Mouse (Mus musculus): ENCODE results near the gene Fcgr2b. TPM values are rescaled to one million over a fixed set of nuclear protein-coding genes. Genes with fewer than 3 reads are reported as not detected.
"Not testable (repeated sequence)": the region's sequence is repeated elsewhere in the genome, so short reads cannot be mapped to it uniquely, and the experiment has no call there.

Fcgr2b gene
- polyA plus RNA-seq, 1 experiment from 2014 or later = 0.76 TPM

DNA sequence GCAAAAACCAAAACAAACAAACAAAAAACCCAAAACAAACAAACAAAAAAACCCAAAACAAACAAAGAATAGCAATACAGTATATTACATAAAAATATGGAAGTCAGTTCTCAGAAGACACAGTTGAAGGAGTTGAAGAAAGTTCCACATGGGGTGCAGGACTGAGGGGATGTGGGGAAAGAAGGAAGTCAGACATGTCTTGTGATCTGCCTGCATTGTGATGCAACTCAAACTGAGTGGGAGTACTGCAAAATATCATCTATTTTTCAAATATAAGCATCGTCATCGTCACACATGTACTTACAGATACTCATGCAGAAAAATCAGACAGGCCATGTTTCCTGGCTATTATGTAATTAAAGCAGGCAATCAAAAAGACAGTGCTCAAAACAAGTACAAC lies 23.2 kb downstream of the Fcgr2b start:
- WGBS = 87% methylated on average over 2 of the region's 2 CpGs
- Histone ChIP-seq H3K9me3 (no peaks in the 10 kb centered on the region), H3K36me3 (no peaks in the 10 kb centered on the region), H3K9ac (no peak overlapping the region), H3K27me3 (replicated peaks) (no peaks in the 10 kb centered on the region), H3K27ac (replicated peaks) (no peak overlapping the region), H3K4me1 (no peaks in the 10 kb centered on the region), H3K4me2 (no peak overlapping the region), H3K4me3 (no peak overlapping the region)
- no peak for ATAC-seq (ENCODE audit: extremely low read depth, insufficient number of reproducible peaks, low FRiP score, low TSS enrichment)

DNA sequence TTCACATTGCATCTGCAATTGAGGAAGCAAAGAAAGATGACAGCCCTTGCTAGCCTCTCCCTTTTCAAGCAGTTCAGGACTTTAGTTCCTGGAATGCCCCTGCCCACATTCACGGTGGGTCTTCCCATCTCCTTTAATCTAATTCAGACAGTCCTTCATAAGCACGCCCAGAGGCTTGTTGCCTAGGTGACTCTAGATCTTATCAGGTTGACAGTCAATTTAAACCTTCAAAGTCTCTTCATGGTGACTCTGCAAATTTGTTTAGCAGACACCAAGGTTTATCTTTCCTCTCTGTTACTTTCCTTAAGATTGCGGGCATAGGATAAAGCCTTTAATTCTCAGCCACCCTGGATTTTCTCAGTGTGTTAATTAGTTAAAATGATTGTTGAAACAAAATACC lies 25.6 kb downstream of the Fcgr2b start:
- Histone ChIP-seq H3K9me3 (0 out of 2 replicates have a peak, but pooled peaks cover 4% of the 10 kb centered on the region), H3K4me3 (no peak overlapping the region), H3K27ac (replicated peaks) (no peak overlapping the region), H3K36me3 (no peaks in the 10 kb centered on the region), H3K9ac (no peak overlapping the region), H3K4me1 (no peaks in the 10 kb centered on the region), H3K4me2 (no peak overlapping the region), H3K27me3 (replicated peaks) (no peaks in the 10 kb centered on the region)
- WGBS = 40% methylated on average over 3 of the region's 3 CpGs
- ATAC-seq (ENCODE audit: extremely low read depth, insufficient number of reproducible peaks, low FRiP score, low TSS enrichment) = no peak

DNA sequence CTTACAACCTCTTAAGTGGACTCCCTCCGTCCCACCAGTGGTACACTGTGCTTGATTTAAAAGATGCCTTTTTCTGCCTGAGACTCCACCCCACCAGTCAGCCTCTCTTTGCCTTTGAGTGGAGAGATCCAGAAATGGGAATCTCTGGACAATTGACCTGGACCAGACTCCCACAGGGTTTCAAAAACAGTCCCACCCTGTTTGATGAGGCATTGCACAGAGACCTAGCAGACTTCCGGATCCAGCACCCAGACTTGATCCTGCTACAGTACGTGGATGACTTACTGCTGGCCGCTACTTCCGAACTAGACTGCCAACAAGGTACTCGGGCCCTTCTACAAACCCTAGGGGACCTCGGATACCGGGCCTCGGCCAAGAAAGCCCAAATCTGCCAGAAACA lies 31.4 kb downstream of the Fcgr2b start:
- not testable (repeated sequence) for H3K4me2 ChIP-seq; H3K36me3 ChIP-seq; H3K27me3 ChIP-seq (replicated peaks); H3K27ac ChIP-seq (replicated peaks); ATAC-seq (ENCODE audit: extremely low read depth, insufficient number of reproducible peaks, low FRiP score, low TSS enrichment); H3K4me1 ChIP-seq; H3K4me3 ChIP-seq; H3K9ac ChIP-seq
- WGBS = 65% methylated on average over 5 of the region's 9 CpGs
- peaks cover 15% of the 10 kb centered on the region; the same call in 1 of the 2 replicates for H3K9me3 ChIP-seq

DNA sequence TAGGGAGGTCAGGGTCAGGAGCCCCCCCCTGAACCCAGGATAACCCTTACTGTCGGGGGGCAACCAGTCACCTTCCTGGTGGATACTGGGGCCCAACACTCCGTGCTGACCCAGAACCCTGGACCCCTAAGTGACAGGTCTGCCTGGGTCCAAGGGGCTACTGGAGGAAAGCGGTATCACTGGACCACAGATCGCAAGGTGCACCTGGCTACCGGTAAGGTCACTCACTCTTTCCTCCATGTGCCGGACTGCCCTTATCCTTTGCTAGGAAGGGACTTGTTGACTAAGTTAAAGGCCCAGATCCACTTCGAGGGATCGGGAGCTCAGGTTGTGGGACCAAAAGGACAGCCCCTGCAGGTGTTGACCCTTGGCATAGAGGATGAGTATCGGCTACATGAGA lies 32.2 kb downstream of the Fcgr2b start:
- H3K9ac ChIP-seq; H3K36me3 ChIP-seq; H3K27me3 ChIP-seq (replicated peaks); H3K4me1 ChIP-seq; H3K27ac ChIP-seq (replicated peaks); H3K4me3 ChIP-seq; ATAC-seq (ENCODE audit: extremely low read depth, insufficient number of reproducible peaks, low FRiP score, low TSS enrichment); H3K4me2 ChIP-seq: not testable (repeated sequence)
- 89% methylated on average over 9 of the region's 9 CpGs for WGBS
- peaks cover 15% of the 10 kb centered on the region; the same call in 1 of the 2 replicates for H3K9me3 ChIP-seq

DNA sequence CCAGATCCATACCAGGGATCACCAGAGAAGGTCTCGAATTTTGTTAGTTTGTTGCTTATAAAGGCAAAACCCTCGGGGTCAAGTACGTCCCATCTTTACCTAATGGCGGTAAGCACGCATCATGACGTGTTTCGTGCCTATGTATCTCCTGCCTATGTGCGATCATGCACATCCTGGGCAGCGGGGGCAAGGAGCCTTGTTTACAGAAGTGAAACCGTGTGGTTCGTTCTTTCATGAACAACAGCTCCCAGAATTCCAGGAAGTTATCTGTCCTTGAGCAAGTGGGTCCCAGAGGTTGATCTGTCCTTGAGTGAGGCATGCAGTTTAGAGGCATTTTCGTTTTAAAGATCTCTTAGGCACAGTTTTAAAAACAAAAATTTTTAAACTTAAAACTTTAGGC lies 37.1 kb downstream of the Fcgr2b start:
- H3K4me1 ChIP-seq = no peaks in the 10 kb centered on the region
- no peak overlapping the region for H3K9ac ChIP-seq
- H3K36me3 ChIP-seq = no peaks in the 10 kb centered on the region
- no peak overlapping the region for H3K4me3 ChIP-seq
- 81% methylated on average over 12 of the region's 12 CpGs for WGBS
- H3K9me3 ChIP-seq = peaks cover 15% of the 10 kb centered on the region; the same call in 1 of the 2 replicates
- H3K27me3 ChIP-seq (replicated peaks) = no peaks in the 10 kb centered on the region
- no peak for ATAC-seq (ENCODE audit: extremely low read depth, insufficient number of reproducible peaks, low FRiP score, low TSS enrichment)
- no peak overlapping the region for H3K27ac ChIP-seq (replicated peaks)
- no peak overlapping the region for H3K4me2 ChIP-seq

DNA sequence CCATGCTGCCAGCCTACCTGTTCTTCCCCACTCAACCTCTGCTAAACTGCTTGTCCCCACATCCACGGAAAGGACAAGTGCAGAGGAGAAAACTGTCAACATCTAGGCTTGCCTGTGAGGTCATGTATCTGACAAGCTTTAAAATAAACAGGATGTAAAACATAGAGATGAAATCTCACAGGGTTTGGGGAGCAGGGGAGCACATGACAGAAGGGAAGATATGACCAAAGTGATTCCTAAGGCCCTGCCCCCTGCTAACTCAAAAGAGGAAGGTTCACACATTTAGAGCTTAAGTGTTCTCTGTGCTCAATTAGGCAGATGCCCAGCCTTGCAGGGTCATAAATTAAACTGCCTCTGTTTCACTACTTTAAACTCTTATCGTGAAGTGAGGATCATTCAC lies 42.0 kb downstream of the Fcgr2b start:
- no peak overlapping the region for H3K4me2 ChIP-seq
- H3K27ac ChIP-seq (replicated peaks) = no peak overlapping the region
- no peaks in the 10 kb centered on the region for H3K27me3 ChIP-seq (replicated peaks)
- 64% methylated on average over 2 of the region's 2 CpGs for WGBS
- H3K36me3 ChIP-seq = no peaks in the 10 kb centered on the region
- H3K4me1 ChIP-seq = no peaks in the 10 kb centered on the region
- 0 out of 2 replicates have a peak, but pooled peaks cover 5% of the 10 kb centered on the region for H3K9me3 ChIP-seq
- ATAC-seq (ENCODE audit: extremely low read depth, insufficient number of reproducible peaks, low FRiP score, low TSS enrichment) = no peak
- no peak overlapping the region for H3K9ac ChIP-seq
- H3K4me3 ChIP-seq = no peak overlapping the region

DNA sequence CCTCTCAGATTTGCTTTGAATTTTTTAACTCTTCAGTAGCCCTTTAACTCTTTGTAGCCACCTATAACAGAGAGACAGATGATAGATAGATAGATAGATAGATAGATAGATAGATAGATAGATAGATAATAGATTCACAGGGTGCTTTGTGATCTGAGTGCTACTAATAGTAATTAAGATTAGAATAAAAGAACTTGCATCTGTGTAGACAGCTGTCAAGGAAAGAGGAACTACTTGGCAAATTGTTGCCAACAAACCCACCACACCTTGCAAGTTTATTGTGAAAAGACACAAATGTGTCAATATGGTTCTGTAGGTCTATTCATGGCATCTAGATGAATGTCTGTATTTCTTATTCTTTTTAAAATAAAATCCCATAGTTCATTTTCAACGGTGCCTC lies 42.4 kb downstream of the Fcgr2b start:
- Histone ChIP-seq H3K27ac (replicated peaks) (no peak overlapping the region), H3K36me3 (no peaks in the 10 kb centered on the region), H3K4me2 (no peak overlapping the region), H3K9me3 (0 out of 2 replicates have a peak, but pooled peaks cover 5% of the 10 kb centered on the region), H3K4me1 (no peaks in the 10 kb centered on the region), H3K27me3 (replicated peaks) (no peaks in the 10 kb centered on the region), H3K4me3 (no peak overlapping the region), H3K9ac (no peak overlapping the region)
- no peak for ATAC-seq (ENCODE audit: extremely low read depth, insufficient number of reproducible peaks, low FRiP score, low TSS enrichment)
- 78% methylated on average over 1 of the region's 1 CpGs for WGBS

DNA sequence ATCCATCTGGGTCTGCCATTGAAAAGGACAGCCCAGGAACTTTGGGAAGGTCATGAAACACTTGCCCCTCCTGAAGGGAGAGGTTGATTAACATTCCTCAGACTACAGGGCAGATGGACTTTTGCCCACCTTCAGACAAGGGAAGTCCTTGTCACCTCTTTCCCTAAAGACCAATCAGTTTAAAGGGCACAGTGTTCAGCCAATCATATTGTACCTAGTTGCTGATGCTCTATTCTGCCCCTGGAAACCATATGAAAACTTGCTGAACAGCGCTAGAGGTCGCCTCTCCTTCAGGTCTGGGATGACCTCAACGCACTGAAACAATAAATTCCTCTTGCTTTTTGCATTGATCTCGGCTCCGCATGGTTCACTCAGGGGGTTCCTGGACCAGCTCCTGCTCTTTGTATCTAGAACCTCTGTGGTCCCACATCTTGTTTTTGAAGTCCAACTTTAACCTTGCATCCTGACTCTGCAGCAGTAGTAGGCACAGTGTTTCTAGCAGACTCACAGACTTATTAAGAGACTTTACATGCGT lies 42.9 kb downstream of the Fcgr2b start:
- Histone ChIP-seq H3K4me1 (no peaks in the 10 kb centered on the region), H3K4me2 (no peak overlapping the region), H3K27me3 (replicated peaks) (no peaks in the 10 kb centered on the region), H3K36me3 (no peaks in the 10 kb centered on the region), H3K9me3 (0 out of 2 replicates have a peak, but pooled peaks cover 5% of the 10 kb centered on the region), H3K4me3 (no peak overlapping the region), H3K9ac (no peak overlapping the region), H3K27ac (replicated peaks) (no peak overlapping the region)
- ATAC-seq (ENCODE audit: extremely low read depth, insufficient number of reproducible peaks, low FRiP score, low TSS enrichment) = no peak
- 76% methylated on average over 6 of the region's 6 CpGs for WGBS

DNA sequence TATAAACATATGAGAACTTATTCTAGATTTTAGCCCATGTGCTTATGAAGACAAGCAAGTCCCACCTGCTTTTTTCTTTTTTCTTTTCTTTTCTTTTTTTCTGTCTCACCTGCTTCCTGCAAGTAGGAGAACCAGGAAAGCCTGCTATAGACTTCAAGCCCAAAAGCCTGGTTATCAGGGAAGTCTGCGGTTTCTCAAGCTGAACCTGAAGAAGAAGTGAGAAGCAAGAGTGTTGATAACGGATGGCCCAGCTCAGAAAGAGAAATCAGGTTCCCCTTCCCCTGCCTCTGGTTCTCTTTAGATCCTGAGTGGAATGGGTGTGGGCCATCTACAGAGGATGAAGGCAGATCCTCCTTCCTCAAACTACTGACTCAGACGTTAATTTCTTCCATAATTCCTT lies 44.3 kb downstream of the Fcgr2b start:
- Histone ChIP-seq H3K9ac (no peak overlapping the region), H3K36me3 (no peaks in the 10 kb centered on the region), H3K27ac (replicated peaks) (no peak overlapping the region), H3K4me2 (no peak overlapping the region), H3K4me3 (no peak overlapping the region), H3K27me3 (replicated peaks) (no peaks in the 10 kb centered on the region), H3K9me3 (0 out of 2 replicates have a peak, but pooled peaks cover 5% of the 10 kb centered on the region), H3K4me1 (no peaks in the 10 kb centered on the region)
- 63% methylated on average over 3 of the region's 3 CpGs for WGBS
- ATAC-seq (ENCODE audit: extremely low read depth, insufficient number of reproducible peaks, low FRiP score, low TSS enrichment) = no peak

DNA sequence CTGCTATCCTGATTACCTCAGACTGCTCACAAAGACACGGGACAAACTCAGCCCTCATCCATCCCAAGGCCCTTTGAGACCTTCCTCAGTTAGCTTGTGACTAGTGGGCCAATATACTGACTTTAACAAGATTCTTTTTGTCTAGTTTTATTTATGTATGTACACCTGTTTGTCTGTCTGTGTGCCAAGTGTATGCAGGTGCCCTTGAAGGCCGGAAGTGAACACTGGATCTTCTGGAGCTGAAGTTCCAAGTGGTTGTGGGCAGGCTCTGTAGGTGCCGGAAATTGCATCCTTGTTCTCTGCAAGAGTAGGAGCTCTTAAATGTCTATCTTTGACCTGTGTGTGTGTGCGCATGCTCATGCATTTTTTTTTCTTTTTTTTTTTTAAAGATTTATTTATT lies 47.1 kb downstream of the Fcgr2b start:
- no peaks in the 10 kb centered on the region for H3K4me1 ChIP-seq
- H3K4me3 ChIP-seq = no peak overlapping the region
- H3K36me3 ChIP-seq = no peaks in the 10 kb centered on the region
- H3K9me3 ChIP-seq = no peaks in the 10 kb centered on the region
- WGBS = 75% methylated on average over 4 of the region's 4 CpGs
- no peak overlapping the region for H3K9ac ChIP-seq
- no peaks in the 10 kb centered on the region for H3K27me3 ChIP-seq (replicated peaks)
- no peak overlapping the region for H3K27ac ChIP-seq (replicated peaks)
- ATAC-seq (ENCODE audit: extremely low read depth, insufficient number of reproducible peaks, low FRiP score, low TSS enrichment) = no peak
- H3K4me2 ChIP-seq = no peak overlapping the region

DNA sequence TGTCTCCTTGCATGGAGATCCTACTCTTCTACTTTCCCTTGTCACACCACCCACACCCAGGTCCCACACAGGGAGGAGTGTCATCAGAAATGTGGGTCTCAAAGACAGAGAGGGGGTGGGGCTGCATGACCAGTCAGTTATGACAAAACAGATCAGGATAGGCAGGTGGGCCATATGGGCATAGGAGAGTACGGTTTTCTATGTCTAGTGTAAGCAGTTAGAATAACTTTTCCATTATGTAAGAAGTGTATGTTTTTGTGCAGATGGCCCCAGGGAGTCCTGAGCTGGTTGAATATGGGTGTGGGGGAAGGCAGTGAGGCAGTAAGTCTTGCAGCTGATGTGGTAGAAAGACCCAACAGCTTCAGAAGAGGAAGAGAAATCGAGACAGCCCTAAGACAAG lies 47.9 kb downstream of the Fcgr2b start:
- Histone ChIP-seq H3K4me2 (no peak overlapping the region), H3K27ac (replicated peaks) (no peak overlapping the region), H3K4me1 (no peaks in the 10 kb centered on the region), H3K9ac (no peak overlapping the region), H3K27me3 (replicated peaks) (no peaks in the 10 kb centered on the region), H3K36me3 (no peaks in the 10 kb centered on the region), H3K4me3 (no peak overlapping the region), H3K9me3 (no peaks in the 10 kb centered on the region)
- WGBS = 71% methylated on average over 2 of the region's 2 CpGs
- ATAC-seq (ENCODE audit: extremely low read depth, insufficient number of reproducible peaks, low FRiP score, low TSS enrichment) = no peak

DNA sequence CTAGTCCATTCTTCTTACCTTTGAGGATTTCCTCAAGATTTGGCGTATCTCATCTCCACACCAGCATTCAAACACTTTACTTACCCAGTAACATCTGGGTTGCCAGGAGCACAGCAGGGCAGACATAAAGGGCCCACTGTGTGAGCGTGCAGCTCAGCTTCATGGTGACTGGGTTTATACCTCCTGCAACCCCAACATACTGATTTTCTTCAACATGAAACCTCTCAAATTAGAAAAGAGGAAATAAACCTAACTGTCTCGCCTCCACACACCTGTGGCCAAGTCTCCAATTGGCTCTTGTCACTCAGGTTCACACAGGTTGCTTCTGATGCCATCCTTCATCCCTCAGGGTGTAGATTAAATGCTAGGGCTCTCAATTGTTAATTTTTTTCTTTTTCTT lies 49.0 kb downstream of the Fcgr2b start, which contains the start of gene Fcrla:
Gene Fcrla, minus strand, starts transcription at position 206 of the 400 bp plus-strand sequence.
- H3K9me3 ChIP-seq = no peaks in the 10 kb centered on the region
- no peak for ATAC-seq (ENCODE audit: extremely low read depth, insufficient number of reproducible peaks, low FRiP score, low TSS enrichment)
- no peak within 1 kb of the TSS for H3K4me3 ChIP-seq
- no peaks in the 10 kb centered on the region for H3K36me3 ChIP-seq
- H3K27ac ChIP-seq (replicated peaks) = no peak within 1 kb of the TSS
- H3K4me2 ChIP-seq = no peak within 1 kb of the TSS
- 75% methylated on average over 3 of the region's 3 CpGs for WGBS
- no peaks in the 10 kb centered on the region for H3K4me1 ChIP-seq
- no peak within 1 kb of the TSS for H3K9ac ChIP-seq
- no peaks in the 10 kb centered on the region for H3K27me3 ChIP-seq (replicated peaks)
